Mouse (Mus musculus): ENCODE data around the gene Olfr539. TPM values are rescaled to one million over a fixed set of nuclear protein-coding genes. Genes with fewer than 3 reads are reported as not detected.
A peak's percentile ranks its signal among the peaks of the same experiment; 100 is the strongest.

The Olfr539 gene
- total and polyA plus RNA-seq, 2 experiments = not detected

DNA sequence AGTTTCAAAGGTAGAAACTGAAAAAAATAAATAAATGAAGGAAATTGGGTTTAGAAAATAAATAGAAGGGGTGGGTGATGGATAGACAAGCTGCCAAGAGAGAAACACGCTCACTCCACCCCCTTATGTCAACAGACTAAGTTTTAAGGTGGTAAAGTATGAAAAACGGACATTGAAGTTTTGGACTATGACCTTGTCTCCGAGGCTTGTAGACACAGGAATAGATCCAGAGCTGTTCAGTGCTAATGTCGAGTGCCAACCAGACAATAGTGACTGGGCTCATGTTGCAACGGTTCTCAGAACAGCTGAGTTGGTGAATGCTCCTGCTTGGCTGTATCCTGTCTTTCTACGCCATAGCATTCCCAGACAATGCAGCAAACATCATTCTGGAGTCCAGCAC, 61.4 kb downstream of the Olfr539 start:
- TF ChIP-seq CTCF (IDR thresholded peaks at IDR 0.05; ENCODE audit: low read depth, low read length) (no peak), POLR2A (IDR thresholded peaks at IDR 0.05; ENCODE audit: extremely low read depth, insufficient read depth, low read length) (no peak)
- Histone ChIP-seq H3K4me3 (ENCODE audit: insufficient read depth, low read depth, low read length) (no peak overlapping the region), H3K9ac (ENCODE audit: low read depth, low read length) (no peak overlapping the region), H3K79me2 (ENCODE audit: control insufficient read depth, insufficient read depth, low read length) (no peaks in the 10 kb centered on the region; the same call in 1 of the 2 replicates), H3K27me3 (ENCODE audit: control insufficient read depth, insufficient read depth, low read length) (no peaks in the 10 kb centered on the region), H3K27ac (replicated peaks; ENCODE audit: insufficient read depth, low read depth, low read length) (peak overlapping the region; percentile 87), H3K4me1 (ENCODE audit: control insufficient read depth, insufficient read depth, low read length) (peaks cover 47% of the 10 kb centered on the region), H3K36me3 (ENCODE audit: control insufficient read depth, insufficient read depth, low read length) (no peaks in the 10 kb centered on the region)
- 27% methylated on average over 6 of the region's 6 CpGs for WGBS
- DNase-seq (ENCODE audit: extremely low read depth, low read depth, low spot score) = peak; percentile 100

DNA sequence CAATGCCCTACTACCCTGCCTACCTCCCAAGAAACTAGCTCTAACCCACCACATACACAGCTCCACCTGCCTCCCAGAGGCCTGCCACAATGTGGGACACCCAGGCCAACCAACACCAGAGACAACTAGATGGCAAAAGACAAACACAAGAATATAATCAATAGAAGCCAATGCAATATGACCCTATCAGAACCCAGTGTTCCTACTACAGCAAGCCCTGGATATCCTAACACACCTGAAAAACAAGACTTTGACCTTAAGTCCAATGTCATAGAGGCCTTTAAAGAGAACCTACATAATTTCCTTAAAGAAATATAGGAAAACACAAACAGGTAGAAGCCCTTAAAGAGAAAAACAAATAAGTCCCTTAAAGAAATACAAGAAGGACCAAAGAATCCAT, 65.8 kb downstream of the Olfr539 start:
- no peak overlapping the region for H3K4me3 ChIP-seq (ENCODE audit: insufficient read depth, low read depth, low read length)
- H3K36me3 ChIP-seq (ENCODE audit: control insufficient read depth, insufficient read depth, low read length) = no peaks in the 10 kb centered on the region
- peak; percentile 90 for DNase-seq (ENCODE audit: extremely low read depth, low read depth, low spot score)
- peaks cover 33% of the 10 kb centered on the region for H3K4me1 ChIP-seq (ENCODE audit: control insufficient read depth, insufficient read depth, low read length)
- TF ChIP-seq CTCF (IDR thresholded peaks at IDR 0.05; ENCODE audit: low read depth, low read length) = no peak
- no peak for TF ChIP-seq POLR2A (IDR thresholded peaks at IDR 0.05; ENCODE audit: extremely low read depth, insufficient read depth, low read length)
- no peaks in the 10 kb centered on the region for H3K27me3 ChIP-seq (ENCODE audit: control insufficient read depth, insufficient read depth, low read length)
- no peak overlapping the region for H3K9ac ChIP-seq (ENCODE audit: low read depth, low read length)
- H3K79me2 ChIP-seq (ENCODE audit: control insufficient read depth, insufficient read depth, low read length) = no peaks in the 10 kb centered on the region; the same call in 1 of the 2 replicates
- H3K27ac ChIP-seq (replicated peaks; ENCODE audit: insufficient read depth, low read depth, low read length) = peak overlapping the region; percentile 75

Other genes starting within 250 kb of the Olfr539 start
- gene Olfr532, start 238.3 kb upstream of the Olfr539 start, total RNA-seq (2014; rRNA removed) = not detected in 2 replicates
- not detected in 2 replicates for gene Olfr532, start 238.3 kb upstream of the Olfr539 start, polyA plus RNA-seq (2012; rRNA removed)
- not detected in 2 replicates for gene Olfr533, start 196.6 kb upstream of the Olfr539 start, total RNA-seq (2014; rRNA removed)
- gene Olfr533, start 196.6 kb upstream of the Olfr539 start, polyA plus RNA-seq (2012; rRNA removed) = not detected in 2 replicates
- gene Olfr535, start 175.7 kb upstream of the Olfr539 start, total RNA-seq (2014; rRNA removed) = not detected in 2 replicates
- not detected in 2 replicates for gene Olfr535, start 175.7 kb upstream of the Olfr539 start, polyA plus RNA-seq (2012; rRNA removed)
- gene Olfr536, start 152.5 kb upstream of the Olfr539 start, total RNA-seq (2014; rRNA removed) = not detected in 2 replicates
- not detected in 2 replicates for gene Olfr536, start 152.5 kb upstream of the Olfr539 start, polyA plus RNA-seq (2012; rRNA removed)
- gene Olfr538, start 92.0 kb upstream of the Olfr539 start, total RNA-seq (2014; rRNA removed) = not detected in 2 replicates
- not detected in 2 replicates for gene Olfr538, start 92.0 kb upstream of the Olfr539 start, polyA plus RNA-seq (2012; rRNA removed)
- under 0.01 TPM in 1 of 2 replicates, not detected in the other for gene Olfr46, start 58.7 kb upstream of the Olfr539 start, total RNA-seq (2014; rRNA removed)
- not detected in 2 replicates for gene Olfr46, start 58.7 kb upstream of the Olfr539 start, polyA plus RNA-seq (2012; rRNA removed)
- not detected in 2 replicates for gene Olfr61, start 31.0 kb upstream of the Olfr539 start, total RNA-seq (2014; rRNA removed)
- not detected in 2 replicates for gene Olfr61, start 31.0 kb upstream of the Olfr539 start, polyA plus RNA-seq (2012; rRNA removed)
- gene Olfr53, start 13.5 kb upstream of the Olfr539 start, total RNA-seq (2014; rRNA removed) = not detected in 2 replicates
- gene Olfr53, start 13.5 kb upstream of the Olfr539 start, polyA plus RNA-seq (2012; rRNA removed) = not detected in 2 replicates
- not detected in 2 replicates for gene Olfr45, start 22.0 kb downstream of the Olfr539 start, total RNA-seq (2014; rRNA removed)
- not detected in 2 replicates for gene Olfr45, start 22.0 kb downstream of the Olfr539 start, polyA plus RNA-seq (2012; rRNA removed)
- not detected in 2 replicates for gene Olfr541, start 37.3 kb downstream of the Olfr539 start, total RNA-seq (2014; rRNA removed)
- 0.07 TPM in 1 of 2 replicates, not detected in the other for gene Olfr541, start 37.3 kb downstream of the Olfr539 start, polyA plus RNA-seq (2012; rRNA removed)
- 3,097 and 4,003 TPM in 2 replicates for gene Cyp2e1, start 103.8 kb downstream of the Olfr539 start, total RNA-seq (2014; rRNA removed)
- 2,786 and 2,859 TPM in 2 replicates for gene Cyp2e1, start 103.8 kb downstream of the Olfr539 start, polyA plus RNA-seq (2012; rRNA removed)
- not detected in 2 replicates for gene Syce1, start 127.9 kb downstream of the Olfr539 start, total RNA-seq (2014; rRNA removed)
- 0.07 TPM in 1 of 2 replicates, not detected in the other for gene Syce1, start 127.9 kb downstream of the Olfr539 start, polyA plus RNA-seq (2012; rRNA removed)
- 1.0 TPM in 2 replicates for gene Zfp941, start 162.2 kb downstream of the Olfr539 start, total RNA-seq (2014; rRNA removed)
- gene Zfp941, start 162.2 kb downstream of the Olfr539 start, polyA plus RNA-seq (2012; rRNA removed) = 0.34 and 0.77 TPM in 2 replicates
- gene Urah, start 175.1 kb downstream of the Olfr539 start, total RNA-seq (2014; rRNA removed) = 511 and 549 TPM in 2 replicates
- 1,037 and 1,096 TPM in 2 replicates for gene Urah, start 175.1 kb downstream of the Olfr539 start, polyA plus RNA-seq (2012; rRNA removed)
- gene Scgb1c1, start 185.6 kb downstream of the Olfr539 start, total RNA-seq (2014; rRNA removed) = 0.46 TPM in 1 of 2 replicates, not detected in the other
- 1.0 TPM in 1 of 2 replicates, not detected in the other for gene Scgb1c1, start 185.6 kb downstream of the Olfr539 start, polyA plus RNA-seq (2012; rRNA removed)
- not detected in 2 replicates for gene Odf3, start 187.9 kb downstream of the Olfr539 start, total RNA-seq (2014; rRNA removed)
- gene Odf3, start 187.9 kb downstream of the Olfr539 start, polyA plus RNA-seq (2012; rRNA removed) = not detected in 2 replicates
- gene Gm45785, start 196.4 kb downstream of the Olfr539 start, total RNA-seq (2014; rRNA removed) = 0.60 and 1.4 TPM in 2 replicates
- not detected in 2 replicates for gene Gm45785, start 196.4 kb downstream of the Olfr539 start, polyA plus RNA-seq (2012; rRNA removed)
- 17.5 and 20.3 TPM in 2 replicates for gene Ric8a, start 197.0 kb downstream of the Olfr539 start, total RNA-seq (2014; rRNA removed)
- 24.6 and 34.4 TPM in 2 replicates for gene Ric8a, start 197.0 kb downstream of the Olfr539 start, polyA plus RNA-seq (2012; rRNA removed)
- 15.0 and 15.4 TPM in 2 replicates for gene Bet1l, start 197.6 kb downstream of the Olfr539 start, total RNA-seq (2014; rRNA removed)
- 22.1 and 29.2 TPM in 2 replicates for gene Bet1l, start 197.6 kb downstream of the Olfr539 start, polyA plus RNA-seq (2012; rRNA removed)
- 83.6 and 102 TPM in 2 replicates for gene Psmd13, start 222.0 kb downstream of the Olfr539 start, total RNA-seq (2014; rRNA removed)
- 51.1 and 58.2 TPM in 2 replicates for gene Psmd13, start 222.0 kb downstream of the Olfr539 start, polyA plus RNA-seq (2012; rRNA removed)
- 134 and 150 TPM in 2 replicates for gene Sirt3, start 222.4 kb downstream of the Olfr539 start, total RNA-seq (2014; rRNA removed)
- 155 TPM in 2 replicates for gene Sirt3, start 222.4 kb downstream of the Olfr539 start, polyA plus RNA-seq (2012; rRNA removed)
- 0.55 and 0.81 TPM in 2 replicates for gene Cox8b, start 240.5 kb downstream of the Olfr539 start, total RNA-seq (2014; rRNA removed)
- not detected in 2 replicates for gene Cox8b, start 240.5 kb downstream of the Olfr539 start, polyA plus RNA-seq (2012; rRNA removed)

All from liver, adult 2 months (tissue).